Mouse (Mus musculus): ENCODE data around the gene Alg11.

DNA sequence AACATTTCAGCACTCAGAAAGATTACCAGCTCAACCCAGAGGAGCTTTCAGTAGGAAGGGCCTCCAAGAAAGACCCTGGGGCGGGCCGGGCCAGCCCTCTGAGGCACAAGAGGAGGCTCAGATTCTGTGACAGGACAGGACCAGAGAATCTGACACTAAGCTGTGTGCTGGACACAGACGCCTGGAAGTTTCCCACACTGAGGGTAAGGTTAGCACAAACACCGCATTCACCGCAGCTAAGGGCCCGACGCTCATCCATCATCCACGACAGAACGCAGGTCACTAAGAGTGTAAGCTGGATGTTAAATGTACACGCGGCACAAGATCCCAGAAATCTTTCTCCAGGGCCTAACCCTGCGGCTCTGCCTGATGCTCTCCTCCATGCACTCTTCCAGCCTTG is 16.8 kb upstream of the Alg11 start:
- no peak for TF ChIP-seq ZC3H11A (IDR thresholded peaks at IDR 0.05; ENCODE audit: borderline replicate concordance, low read depth, low read length)
- TF ChIP-seq CHD2 (IDR thresholded peaks at IDR 0.05; ENCODE audit: low read depth, low read length) = no peak
- no peak for TF ChIP-seq ZNF384 (IDR thresholded peaks at IDR 0.05; ENCODE audit: low read depth, low read length)
- TF ChIP-seq HCFC1 (IDR thresholded peaks at IDR 0.05; ENCODE audit: borderline replicate concordance, insufficient read depth, low read length) = no peak

All from ES-E14 (cell line).